Mouse (Mus musculus) adrenal gland, postnatal 4 days (tissue): Measurements from ENCODE around the gene Slc17a7. TPM values are rescaled to one million over a fixed set of nuclear protein-coding genes. Genes with fewer than 3 reads are reported as not detected.
"Not testable (repeated sequence)": the region's sequence is repeated elsewhere in the genome, so short reads cannot be mapped to it uniquely, and the experiment has no call there.

Experiments used
- DNase-seq, 2 experiments: peaks; one replicate each; pipeline ENCODE4 v3.0.0; 2021 to 2022; ENCODE audit warnings: low spot score in 2 of 2, mixed read lengths in 2 of 2
- total RNA-seq, 2 experiments: library from RNA; stranded (reverse); gene quantifications; 2 replicates each; pipeline ENCODE4 v1.2.3; 2021

Gene Slc17a7
- total RNA-seq, 2 experiments from 2014 or later: 0.31 to 1.9 TPM

DNA sequence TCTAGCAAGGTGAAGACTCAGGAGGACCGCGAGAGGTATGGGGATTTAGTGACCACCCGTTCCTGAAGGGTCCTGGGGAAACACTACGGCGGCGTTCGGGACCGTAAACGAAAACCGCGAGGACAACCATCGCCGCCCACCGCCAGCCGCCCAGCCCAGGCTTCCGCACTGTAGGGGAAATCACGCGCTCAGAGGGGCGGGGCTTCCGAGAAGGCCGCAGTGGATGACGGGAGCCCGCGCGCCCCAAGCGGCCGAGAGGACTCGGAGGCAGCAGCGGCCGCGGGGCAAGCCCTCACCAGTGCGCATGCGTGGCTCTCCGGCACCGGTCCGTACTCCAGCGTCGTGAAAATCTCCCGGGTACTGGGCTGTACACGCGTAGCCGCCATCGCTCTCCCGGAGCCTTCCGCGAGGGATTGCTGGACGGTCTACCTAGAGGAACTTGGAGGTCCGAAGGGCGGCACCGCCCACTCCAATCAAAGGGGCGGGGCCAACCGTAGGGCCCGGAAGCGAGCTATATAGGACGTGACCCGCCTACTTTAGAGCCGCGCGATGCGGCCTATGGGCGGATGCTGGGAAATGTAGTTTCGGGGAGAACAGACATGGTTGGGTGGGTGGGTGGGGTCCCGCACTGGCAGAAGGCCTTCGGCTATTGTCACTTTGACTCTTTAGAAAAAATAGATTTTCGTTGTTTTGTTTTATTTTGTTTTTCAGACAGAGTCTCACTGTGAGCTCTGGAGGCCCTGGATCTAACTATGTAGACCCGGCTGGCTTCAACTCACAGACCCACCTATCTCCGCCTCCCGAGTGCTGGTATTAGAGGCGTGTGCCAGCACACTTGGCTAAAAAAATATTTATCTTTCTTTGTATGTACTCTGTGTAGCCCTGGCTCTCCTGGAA, 9.4 kb upstream of the Slc17a7 start, which contains the start of the genes Pih1d1 and Aldh16a1:
Gene Pih1d1, plus strand, starts transcription at position 208 of the 897 bp plus-strand sequence.
Gene Aldh16a1, minus strand, starts transcription at position 489 of the 897 bp plus-strand sequence.
- DNase-seq: peak; percentile 95

GRCm38 (mm10) chr7:45154993-45155514, 8.7 kb upstream of the Slc17a7 start:
- no peak for DNase-seq

GRCm38 (mm10) chr7:45155590-45155989, 8.2 kb upstream of the Slc17a7 start:
- DNase-seq: no peak

- no peak for DNase-seq
Observed at GRCm38 (mm10) chr7:45156206-45156605, 7.5 kb upstream of the Slc17a7 start.

- DNase-seq: no peak
Observed at GRCm38 (mm10) chr7:45157459-45157858, 6.3 kb upstream of the Slc17a7 start.

GRCm38 (mm10) chr7:45158991-45159390, 4.8 kb upstream of the Slc17a7 start:
- no peak for DNase-seq

DNA sequence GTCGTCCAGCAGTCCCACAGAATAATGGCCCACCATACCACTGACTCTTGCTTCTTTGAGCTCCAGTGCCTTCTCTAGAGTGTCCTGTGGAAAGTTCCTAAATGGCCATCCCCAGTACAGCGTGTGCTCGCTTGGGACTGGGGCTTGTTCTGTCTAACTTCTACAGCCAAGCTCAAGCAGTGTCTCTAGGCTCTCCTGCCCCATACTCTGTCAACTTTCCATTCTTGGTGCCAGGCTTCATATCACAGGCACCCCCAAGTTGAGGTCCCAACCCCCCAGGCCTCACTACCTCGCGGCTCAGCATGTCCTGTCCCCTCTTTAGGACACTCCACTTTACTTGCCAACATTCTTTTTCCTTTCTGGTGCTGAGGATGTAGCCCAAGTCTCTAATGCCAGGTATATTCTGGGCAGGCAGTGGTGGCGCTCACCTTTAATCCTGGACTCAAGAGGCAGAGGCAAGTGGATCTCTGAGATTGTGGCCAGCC, 3.4 kb upstream of the Slc17a7 start:
- no peak for DNase-seq

- no peak for DNase-seq
Observed at GRCm38 (mm10) chr7:45160866-45161265, 2.9 kb upstream of the Slc17a7 start.

- DNase-seq: peak; percentile 68 to 72
Observed at GRCm38 (mm10) chr7:45161612-45162473, 1.9 kb upstream of the Slc17a7 start.

- DNase-seq: no peak
Observed at GRCm38 (mm10) chr7:45162551-45162950, 1.2 kb upstream of the Slc17a7 start.

- no peak for DNase-seq
Observed at GRCm38 (mm10) chr7:45162996-45163615, 643 bp upstream of the Slc17a7 start.

GRCm38 (mm10) chr7:45164833-45165232, 1.1 kb downstream of the Slc17a7 start:
- no peak for DNase-seq

DNA sequence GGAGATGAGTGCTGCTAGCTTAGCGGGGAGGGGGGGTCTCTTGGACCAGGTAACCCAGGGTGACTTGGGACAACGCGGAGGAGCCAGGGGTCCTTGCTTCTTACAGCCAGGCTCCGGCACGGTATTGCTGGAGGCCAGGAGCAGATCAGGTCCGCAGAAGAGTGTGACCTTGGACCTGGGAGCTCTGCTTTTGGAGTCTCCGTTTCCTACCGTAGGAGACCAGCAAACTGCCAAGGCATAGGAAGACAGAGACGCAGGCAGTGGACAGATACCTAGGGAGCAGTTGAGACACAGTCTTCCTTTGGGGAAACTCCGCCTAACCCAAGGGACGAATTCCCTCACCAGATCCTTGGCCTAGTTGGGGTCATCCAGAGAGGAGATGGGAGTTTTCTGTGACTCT, 2.0 kb downstream of the Slc17a7 start:
- DNase-seq: no peak

DNA sequence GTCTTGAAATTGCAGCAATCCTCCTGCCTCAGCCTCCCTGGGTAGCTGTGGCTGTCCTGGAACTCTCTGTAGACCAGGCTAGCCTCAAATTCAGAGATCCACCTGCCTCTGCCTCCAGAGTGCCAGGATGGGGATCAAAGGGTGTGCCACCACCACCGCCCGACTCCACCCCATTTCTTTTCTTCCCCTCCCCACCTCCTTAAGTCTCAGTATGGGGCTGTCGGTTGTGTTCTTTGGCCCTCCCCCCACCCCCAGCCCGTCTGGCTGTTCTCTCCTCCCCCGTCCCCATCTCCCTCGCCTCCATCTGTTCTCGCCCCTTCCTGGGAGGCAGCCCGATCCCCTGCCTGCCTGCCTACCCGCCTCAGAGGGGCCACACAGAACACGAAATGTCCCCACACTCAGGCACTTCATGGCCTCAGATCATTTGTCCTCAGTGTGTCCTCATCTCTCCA, 3.2 kb downstream of the Slc17a7 start:
- no peak for DNase-seq

DNA sequence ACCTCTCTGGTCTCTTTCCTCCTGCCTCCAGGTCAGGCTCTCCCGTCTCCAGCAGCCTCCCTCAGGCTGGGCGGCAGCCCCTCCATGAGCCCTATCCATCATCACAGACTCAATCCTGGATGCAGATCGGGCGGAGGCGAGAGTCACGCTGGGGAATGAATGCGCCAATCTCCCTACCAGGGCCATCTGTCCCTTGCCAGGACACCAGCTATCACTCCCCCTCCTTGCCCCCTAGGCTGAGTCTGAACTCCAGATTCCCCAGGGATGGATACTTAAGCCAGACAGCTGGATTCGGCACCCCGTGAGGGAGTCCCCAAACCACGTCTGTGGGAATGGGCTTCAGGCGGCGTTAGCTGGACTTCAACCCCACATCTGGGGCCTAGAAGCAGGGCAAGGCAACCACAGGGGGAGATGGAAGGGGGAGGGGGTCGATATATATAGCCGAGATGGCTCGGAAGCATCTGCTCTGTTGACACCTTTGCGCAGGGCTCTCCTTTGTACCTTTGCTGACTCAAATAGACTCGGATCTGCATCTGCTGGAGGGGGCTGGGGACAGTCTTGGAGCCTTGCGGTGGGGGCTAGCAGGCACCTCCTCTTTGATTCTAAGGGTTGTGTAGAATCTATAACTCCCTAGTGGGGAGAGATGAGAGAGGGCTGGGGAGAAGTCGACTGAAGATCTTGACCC, 4.2 kb downstream of the Slc17a7 start:
- DNase-seq: no peak

- DNase-seq: no peak
Observed at GRCm38 (mm10) chr7:45168656-45169055, 4.9 kb downstream of the Slc17a7 start.

GRCm38 (mm10) chr7:45169495-45169894, 5.7 kb downstream of the Slc17a7 start:
- DNase-seq: no peak

DNA sequence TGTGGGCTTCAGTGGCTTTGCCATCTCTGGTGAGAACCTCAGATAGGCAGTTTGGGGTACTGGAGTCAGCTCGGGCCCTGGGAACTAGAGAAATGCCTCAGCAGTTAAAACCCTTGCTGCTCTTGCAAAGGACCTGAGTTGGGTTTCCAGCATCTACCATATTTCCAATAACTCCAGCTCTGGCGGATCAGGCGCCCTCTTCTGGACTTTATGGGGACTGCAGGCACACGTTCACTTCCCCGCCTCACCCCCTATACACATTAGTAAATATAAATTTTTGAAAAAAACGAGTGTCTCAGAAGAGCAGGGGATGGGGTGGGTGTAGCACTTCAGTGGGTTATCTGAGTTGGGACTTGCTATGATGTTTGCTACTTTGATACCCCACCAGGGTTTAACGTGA, 9.2 kb downstream of the Slc17a7 start:
- DNase-seq: no peak

DNA sequence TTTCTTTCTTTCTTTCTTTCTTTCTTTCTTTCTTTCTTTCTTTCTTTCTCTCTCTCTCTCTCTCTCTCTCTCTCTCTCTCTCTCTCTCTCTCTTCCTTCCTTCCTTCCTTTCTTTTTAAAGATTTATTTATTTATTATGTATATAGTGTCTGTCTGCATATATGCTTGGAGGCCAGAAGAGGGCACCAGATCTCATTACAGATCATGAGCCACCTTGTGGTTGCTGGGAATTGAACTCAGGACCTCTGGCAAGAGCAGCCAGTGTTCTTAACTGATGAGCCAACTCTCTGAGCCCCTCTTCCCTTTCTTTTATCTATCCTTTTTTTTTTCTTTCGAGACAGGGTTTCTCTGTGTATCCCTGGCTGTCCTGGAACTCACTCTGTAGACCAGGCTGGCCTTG, 10.0 kb downstream of the Slc17a7 start:
- DNase-seq: not testable (repeated sequence)

DNA sequence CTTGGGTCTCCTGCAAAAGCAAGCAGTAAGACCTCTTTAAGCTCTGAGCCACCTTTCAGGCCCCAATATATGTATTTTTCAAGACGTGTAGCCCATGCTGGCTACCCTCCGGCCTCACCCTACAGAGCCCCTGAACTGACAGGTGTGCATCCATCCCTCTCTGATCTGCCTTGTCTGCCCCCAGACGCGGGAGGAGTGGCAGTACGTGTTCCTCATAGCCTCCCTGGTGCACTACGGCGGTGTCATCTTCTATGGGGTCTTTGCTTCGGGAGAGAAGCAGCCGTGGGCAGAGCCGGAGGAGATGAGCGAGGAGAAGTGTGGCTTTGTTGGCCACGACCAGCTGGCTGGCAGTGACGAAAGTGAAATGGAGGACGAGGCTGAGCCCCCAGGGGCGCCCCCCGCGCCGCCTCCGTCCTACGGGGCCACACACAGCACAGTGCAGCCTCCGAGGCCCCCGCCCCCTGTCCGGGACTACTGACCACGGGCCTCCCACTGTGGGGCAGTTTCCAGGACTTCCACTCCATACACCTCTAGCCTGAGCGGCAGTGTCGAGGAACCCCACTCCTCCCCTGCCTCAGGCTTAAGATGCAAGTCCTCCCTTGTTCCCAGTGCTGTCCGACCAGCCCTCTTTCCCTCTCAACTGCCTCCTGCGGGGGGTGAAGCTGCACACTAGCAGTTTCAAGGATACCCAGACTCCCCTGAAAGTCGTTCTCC, 11.0 kb downstream of the Slc17a7 start:
- DNase-seq: no peak
